Mouse (Mus musculus) retina, postnatal 7 days (tissue): ENCODE measurements around the gene Tor2a.
A peak's percentile ranks its signal among the peaks of the same experiment; 100 is the strongest.

ENCODE experiments used
- DNase-seq: peaks from one replicate; pipeline ENCODE4 v3.0.0-alpha.2; 2012; ENCODE audit warnings: low read depth, low spot score

The Tor2a gene

DNA sequence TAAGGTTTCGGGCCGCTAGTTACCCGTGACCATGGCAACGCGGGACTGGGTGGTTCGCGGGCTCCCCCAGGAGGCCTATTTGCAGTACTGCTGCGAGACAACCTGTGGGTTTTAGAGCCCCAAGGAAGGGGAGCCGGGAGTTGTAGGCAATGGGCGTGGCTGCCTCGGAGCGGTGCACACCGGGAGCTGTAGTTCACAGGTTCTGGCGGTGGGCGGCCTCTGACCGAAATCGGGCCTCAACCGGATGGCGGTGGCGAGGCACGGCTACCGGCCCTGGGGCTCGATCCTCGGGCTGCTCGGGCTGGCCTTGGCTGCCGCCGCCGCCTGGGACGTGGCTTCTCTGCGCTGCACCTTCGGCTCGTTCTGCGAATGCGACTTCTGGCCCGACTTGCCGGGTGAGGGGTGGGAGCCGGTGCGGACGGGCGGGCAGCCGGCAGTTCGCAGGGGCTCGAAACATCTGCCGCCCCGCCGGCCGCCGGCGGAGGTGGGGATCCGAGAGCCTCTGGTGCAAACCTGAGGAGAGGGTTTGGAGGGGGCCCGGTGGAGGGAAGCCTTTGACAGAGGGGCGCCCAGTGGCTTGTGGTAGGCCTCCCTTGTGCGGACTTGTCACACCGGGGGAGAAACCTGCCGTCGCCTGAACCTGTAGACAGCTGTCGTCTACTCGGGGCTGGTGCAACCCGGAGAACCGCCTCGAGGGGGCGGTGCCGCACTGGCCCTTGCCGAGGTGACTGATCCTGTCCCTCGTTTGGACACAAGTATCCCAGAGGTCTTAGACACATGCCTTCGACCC is at the start of gene Tor2a:
TSS of gene Tor2a (plus strand) at position 179 of the 790 bp plus-strand sequence.
- DNase-seq, result peak; percentile 90

DNA sequence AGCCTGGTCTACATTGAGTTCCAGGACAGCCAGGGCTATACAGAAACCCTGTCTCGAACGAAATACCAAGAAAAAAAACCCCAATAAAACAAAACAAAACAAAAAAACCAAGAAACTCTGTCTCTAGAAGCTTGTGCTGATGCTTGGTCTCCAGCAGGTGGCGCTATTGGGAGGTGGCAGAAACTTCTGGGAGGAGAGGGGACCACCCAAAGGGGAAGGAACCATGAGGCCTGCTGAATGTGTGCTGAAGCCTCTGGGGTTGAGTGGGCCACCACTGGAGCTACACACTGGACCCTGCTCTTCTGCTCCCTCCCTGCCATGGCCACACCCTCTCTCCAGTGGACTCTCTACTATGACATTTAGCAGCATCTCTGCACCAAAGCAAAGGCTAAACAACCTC is 48.4 kb upstream of the Tor2a start:
- DNase-seq, result no peak

- no peak for DNase-seq
Measured at GRCm38 (mm10) chr2:32709521-32710137, 47.4 kb upstream of the Tor2a start.

DNA sequence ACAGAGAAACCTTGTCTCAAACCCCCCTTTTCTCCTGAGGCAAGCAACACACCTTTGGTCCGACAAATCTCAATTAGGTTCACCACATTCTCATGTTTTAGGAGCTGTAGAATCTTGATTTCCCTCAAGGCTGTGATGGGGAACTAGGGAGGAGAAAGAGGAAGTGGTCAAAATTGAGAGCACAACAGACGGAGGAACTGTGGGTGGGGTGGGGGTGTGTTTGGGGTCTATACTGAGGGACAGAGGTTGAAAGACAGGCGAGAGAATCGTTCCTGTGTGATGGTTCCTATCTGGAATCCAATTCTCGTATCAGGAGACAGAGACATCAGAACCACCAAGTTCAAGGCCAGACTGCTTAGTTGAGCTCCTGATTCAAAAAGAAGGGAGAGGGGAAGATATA is 46.6 kb upstream of the Tor2a start:
- no peak for DNase-seq

GRCm38 (mm10) chr2:32711301-32712056 is 45.6 kb upstream of the Tor2a start:
- no peak for DNase-seq

DNA sequence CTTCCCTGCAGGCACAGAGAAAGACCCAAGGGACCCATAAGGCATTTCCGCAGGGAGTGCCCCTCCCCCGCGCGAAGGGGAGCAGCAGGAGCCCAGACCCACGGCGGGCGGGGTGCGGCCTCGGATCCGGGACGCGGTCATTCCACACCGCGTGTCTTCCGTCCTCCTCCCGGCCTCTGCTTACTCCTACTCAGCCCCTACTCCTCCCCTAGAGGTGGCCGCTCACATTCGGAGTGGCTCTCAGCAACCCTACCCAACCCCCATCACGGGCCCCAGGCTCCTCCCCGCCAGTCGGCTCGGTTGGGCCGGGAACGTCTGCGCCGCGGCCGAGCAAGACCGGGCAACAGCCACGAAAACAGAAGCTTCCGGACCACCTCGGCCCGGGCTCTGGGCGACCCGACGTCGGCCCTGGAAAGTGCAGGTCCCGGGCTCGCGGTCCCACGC is 44.9 kb upstream of the Tor2a start:
- no peak for DNase-seq

GRCm38 (mm10) chr2:32712586-32712933 is 44.5 kb upstream of the Tor2a start:
- peak; percentile 89 for DNase-seq

GRCm38 (mm10) chr2:32712934-32713817 is 43.9 kb upstream of the Tor2a start, which contains the start of gene Cdk9:
TSS of gene Cdk9 (minus strand) at chr2:32713076.
- DNase-seq, result peak; percentile 89

DNA sequence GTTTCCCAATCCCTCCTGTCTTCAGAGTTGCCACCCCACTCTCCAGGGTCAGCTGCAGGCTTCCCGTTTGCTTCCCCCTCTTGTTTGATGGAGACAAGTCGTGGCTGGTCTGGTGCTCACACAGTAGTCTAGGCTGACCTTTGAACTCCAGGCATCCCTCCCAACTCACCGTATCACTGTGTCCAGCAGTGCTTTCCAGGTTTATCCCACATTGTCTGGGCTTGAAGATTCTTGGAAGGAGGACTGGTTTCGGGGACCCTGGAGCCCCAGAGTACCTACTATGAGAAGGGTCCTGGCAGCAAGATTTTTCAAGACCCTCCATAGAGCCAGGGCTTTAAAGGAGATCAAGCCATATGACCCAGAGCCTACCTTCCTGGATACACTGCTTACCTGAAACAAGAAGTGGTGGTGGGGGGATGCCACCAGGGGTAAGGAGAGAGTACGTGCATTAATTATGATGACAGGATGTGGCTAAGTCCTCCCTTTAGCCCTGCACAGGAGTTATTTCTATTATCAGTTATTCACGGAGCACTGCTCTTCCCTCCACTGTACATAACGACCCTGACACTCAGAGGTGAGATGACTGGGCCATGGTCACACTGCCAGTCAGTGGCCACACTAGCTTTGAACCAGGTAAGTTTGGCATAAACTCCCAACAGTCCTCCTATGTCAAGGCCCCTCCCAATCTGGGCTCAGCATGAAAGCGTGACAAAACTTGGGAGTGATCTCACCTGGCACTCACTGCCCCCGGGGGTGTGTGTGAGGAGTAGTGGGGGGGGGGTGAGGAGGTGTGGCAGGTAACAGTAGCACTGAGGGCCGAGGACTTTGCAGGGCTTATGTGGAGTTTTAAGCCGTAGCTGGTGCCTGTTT is 42.7 kb upstream of the Tor2a start:
- no peak for DNase-seq

GRCm38 (mm10) chr2:32714987-32715425 is 42.0 kb upstream of the Tor2a start:
- no peak for DNase-seq

GRCm38 (mm10) chr2:32718761-32719160 is 38.3 kb upstream of the Tor2a start:
- no peak for DNase-seq

DNA sequence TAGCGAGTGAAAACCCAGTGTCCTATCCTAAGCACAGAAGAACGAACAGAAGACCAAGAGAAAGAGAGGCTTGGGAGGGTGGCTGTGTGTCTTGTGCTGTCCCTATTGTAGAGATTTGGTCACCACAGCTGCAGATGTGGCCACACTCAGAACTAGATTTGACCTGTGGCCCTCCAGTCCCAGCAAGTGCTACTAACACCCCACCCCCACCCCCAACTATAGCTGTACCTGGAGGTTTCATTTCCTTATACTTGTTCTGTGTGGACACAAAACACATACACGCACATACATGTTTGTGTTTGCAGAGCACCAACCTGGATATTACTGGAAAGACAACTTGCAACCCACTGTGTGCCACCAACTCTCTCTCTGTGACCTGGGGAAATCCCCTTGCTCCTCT is 37.0 kb upstream of the Tor2a start:
- no peak for DNase-seq

DNA sequence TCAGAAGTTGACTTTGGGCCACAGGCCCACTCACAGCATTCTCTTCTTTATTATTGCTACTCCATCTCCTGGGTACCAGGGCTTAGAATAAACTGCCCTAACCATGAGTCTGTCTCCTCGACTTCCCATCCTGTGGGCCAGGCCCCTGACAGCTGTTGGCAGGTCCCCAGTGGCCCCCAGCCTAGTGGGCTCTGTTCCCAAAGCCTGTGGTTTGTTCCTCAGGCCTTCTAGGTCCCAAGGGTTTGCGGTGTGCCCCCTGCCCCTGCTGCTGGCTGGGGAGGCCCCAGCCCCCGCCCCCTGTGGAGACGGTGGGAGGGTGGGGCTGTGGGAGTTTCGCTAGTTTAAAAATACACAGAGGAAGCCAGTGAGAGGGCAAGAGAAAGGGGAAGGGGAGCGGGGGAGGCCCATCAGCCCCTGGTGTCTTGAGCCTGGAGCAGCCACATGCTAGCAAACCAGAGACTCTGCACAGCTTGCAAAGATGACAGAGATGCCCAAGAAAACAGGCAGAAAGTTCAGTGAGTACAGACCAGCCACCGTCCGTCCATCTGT is 36.3 kb upstream of the Tor2a start, which contains the start of gene Sh2d3c:
TSS of gene Sh2d3c (plus strand) at position 375 of the 549 bp plus-strand sequence.
- no peak for DNase-seq

DNA sequence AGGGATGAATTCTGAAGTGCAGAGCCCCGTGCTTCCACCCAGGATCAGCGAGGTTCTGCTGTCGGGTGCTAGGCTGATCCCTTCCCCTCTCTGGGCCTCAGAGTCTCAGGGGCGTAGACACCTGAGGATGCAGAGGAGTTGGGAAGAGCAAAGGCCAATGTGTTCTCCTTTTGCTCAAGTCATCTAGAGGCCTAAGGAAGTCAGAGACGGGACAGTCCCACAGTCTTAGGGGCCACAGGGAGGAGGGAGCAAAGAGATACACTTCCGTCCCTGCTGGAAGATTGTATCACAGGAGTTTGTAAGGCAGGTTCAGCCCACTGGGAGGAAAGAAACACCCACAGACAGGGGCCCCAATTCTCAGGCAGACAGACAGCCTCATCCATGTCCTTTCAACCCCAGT is 35.0 kb upstream of the Tor2a start:
- no peak for DNase-seq

DNA sequence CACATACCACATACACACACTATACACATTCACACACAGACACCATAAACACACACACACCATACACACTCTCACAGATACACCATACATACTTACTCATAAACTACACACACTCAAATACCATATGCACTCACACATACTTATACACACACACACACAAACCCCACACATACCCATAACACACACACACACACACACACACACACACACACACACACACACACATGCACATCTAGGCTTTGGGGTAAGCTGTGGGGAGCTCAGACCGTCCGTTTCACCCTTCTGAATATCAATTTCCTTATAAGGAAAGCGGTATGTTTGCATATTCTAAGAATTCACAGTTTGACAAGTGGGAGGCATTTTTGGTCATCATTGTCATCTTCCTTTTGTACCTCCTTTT is 34.5 kb upstream of the Tor2a start:
- no peak for DNase-seq

- no peak for DNase-seq
Measured at GRCm38 (mm10) chr2:32724149-32724548, 32.9 kb upstream of the Tor2a start.

- DNase-seq, result no peak
Measured at GRCm38 (mm10) chr2:32724832-32725790, 31.9 kb upstream of the Tor2a start.

- DNase-seq, result peak; percentile 85
Measured at GRCm38 (mm10) chr2:32727435-32727834, 29.6 kb upstream of the Tor2a start.

GRCm38 (mm10) chr2:32728463-32728862 is 28.6 kb upstream of the Tor2a start:
- DNase-seq, result no peak
